Mouse (Mus musculus) liver, embryonic 16.5 days (tissue): ENCODE data around the gene Gm14147. TPM values are rescaled to one million over a fixed set of nuclear protein-coding genes. Genes with fewer than 3 reads are reported as not detected.
"Not testable (repeated sequence)": the region's sequence is repeated elsewhere in the genome, so short reads cannot be mapped to it uniquely, and the experiment has no call there.

Experiments used
- ATAC-seq: fragments of 200-750 bp; cut with Nextera tagmentation; 2 replicates; pipeline ENCODE4 v1.8.0; 2017; ENCODE audit warnings: low read depth, mild to moderate bottlenecking, moderate number of reproducible peaks, moderate library complexity
- H3K27ac ChIP-seq: fragments of 300-500 bp; sonication (generic); 2 replicates; pipeline ENCODE4 v1.5.1; 2014; ENCODE audit warnings: mild to moderate bottlenecking, low read length
- H3K27me3 ChIP-seq: fragments of 300-500 bp; sonication (generic); 2 replicates; pipeline ENCODE4 v1.6.1; 2014; ENCODE audit warnings: low read depth, low read length, mixed read lengths; ENCODE audit not compliant: control insufficient read depth, insufficient read depth
- H3K36me3 ChIP-seq: fragments of 300-500 bp; sonication (generic); 2 replicates; pipeline ENCODE4 v1.6.1; 2014; ENCODE audit warnings: mild to moderate bottlenecking; ENCODE audit not compliant: control insufficient read depth, insufficient read depth
- H3K4me1 ChIP-seq: fragments of 300-500 bp; sonication (generic); 2 replicates; pipeline ENCODE4 v1.6.1; 2014; ENCODE audit warnings: low read depth, low read length, mixed read lengths; ENCODE audit not compliant: control insufficient read depth
- H3K4me2 ChIP-seq: fragments of 300-500 bp; sonication (generic); 2 replicates; pipeline ENCODE4 v1.6.1; 2014; ENCODE audit warnings: low read depth, low read length, mixed read lengths
- H3K4me3 ChIP-seq: fragments of 300-500 bp; sonication (generic); 2 replicates; pipeline ENCODE4 v1.5.1; 2014; ENCODE audit warnings: low read depth, mild to moderate bottlenecking, low read length
- H3K9ac ChIP-seq: fragments of 300-500 bp; sonication (generic); 2 replicates; pipeline ENCODE4 v1.6.1; 2014; ENCODE audit warnings: low read depth, low read length
- H3K9me3 ChIP-seq: fragments of 300-500 bp; sonication (generic); replicated peaks from 2 replicates; pipeline ENCODE4 v1.6.1; 2016; ENCODE audit warnings: low read length; ENCODE audit not compliant: control insufficient read depth
- WGBS: fragments of 180-500 bp; shearing (Covaris S2); extraction: QIAGEN DNeasy Blood & Tissue Kit; methylation state at CpG from one replicate; pipeline ENCODE4 v1.1.7; 2014; ENCODE audit not compliant: insufficient replicate concordance; 5-methylcytosine and 5-hydroxymethylcytosine counted together
- polyA plus RNA-seq: library from polyadenylated mRNA; unstranded; fragments of >200 nt; fragmentation: Nextera tagmentation; extraction: Ambion mirVana; gene quantifications from 2 replicates; pipeline ENCODE4 v1.2.1, GENCODE M21; 2015

Gene Gm14147
- not detected in 2 replicates for polyA plus RNA-seq

DNA sequence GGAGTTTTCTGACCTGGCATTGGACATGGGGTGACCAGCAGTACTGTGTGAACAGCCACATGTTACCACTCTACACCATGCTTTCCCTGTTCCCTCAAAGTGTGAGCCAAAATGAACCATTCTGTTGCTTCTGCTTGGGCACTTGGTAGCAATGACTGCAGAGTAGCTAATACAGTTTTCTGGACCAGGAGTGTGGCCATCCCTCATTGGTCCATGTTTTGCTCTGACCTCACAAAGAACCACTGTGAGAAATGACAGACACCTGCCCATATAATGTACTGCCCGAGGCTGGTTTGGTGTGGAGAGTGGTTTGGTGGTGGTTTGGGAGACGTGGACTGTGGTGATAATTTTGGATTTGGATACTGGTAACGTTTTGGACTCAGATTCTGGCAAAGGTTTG lies at the start of gene Gm14147:
Gm14147 (plus strand) TSS at position 301 of the 400 bp plus-strand sequence.
- not testable (repeated sequence) for H3K4me3 ChIP-seq, ATAC-seq, H3K9me3 ChIP-seq, H3K4me1 ChIP-seq, H3K36me3 ChIP-seq, H3K4me2 ChIP-seq, H3K27ac ChIP-seq, H3K27me3 ChIP-seq, H3K9ac ChIP-seq
- no CpG with 5 or more reads among the region's 3 CpGs for WGBS

DNA sequence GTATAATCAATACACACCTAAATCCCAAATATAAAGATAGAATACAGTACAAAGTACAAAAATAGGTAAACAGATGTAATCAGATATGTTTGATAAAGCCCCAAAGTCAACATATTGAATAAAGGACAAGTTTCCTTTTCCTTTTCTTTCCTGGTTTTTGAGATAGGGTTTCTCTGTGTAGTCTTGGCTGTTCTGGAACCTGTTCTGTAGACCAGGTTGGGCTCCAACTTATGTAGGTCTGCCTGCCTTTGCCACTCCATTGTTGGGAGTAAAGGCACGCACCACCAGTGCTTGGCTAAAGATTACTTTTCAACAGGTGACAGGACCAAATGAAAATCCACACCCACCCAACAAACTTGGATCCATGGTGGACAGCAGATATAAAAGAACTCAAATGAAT lies 41.4 kb upstream of the Gm14147 start:
- H3K4me2 ChIP-seq = no peak overlapping the region
- no peak overlapping the region for H3K4me3 ChIP-seq
- H3K9ac ChIP-seq = no peak overlapping the region
- H3K27ac ChIP-seq = no peak overlapping the region
- no peaks in the 10 kb centered on the region for H3K4me1 ChIP-seq
- H3K36me3 ChIP-seq = no peaks in the 10 kb centered on the region
- no peaks in the 10 kb centered on the region for H3K27me3 ChIP-seq
- ATAC-seq = no peak
- 79% methylated on average over 1 of the region's 1 CpGs for WGBS
- H3K9me3 ChIP-seq = no peaks in the 10 kb centered on the region

DNA sequence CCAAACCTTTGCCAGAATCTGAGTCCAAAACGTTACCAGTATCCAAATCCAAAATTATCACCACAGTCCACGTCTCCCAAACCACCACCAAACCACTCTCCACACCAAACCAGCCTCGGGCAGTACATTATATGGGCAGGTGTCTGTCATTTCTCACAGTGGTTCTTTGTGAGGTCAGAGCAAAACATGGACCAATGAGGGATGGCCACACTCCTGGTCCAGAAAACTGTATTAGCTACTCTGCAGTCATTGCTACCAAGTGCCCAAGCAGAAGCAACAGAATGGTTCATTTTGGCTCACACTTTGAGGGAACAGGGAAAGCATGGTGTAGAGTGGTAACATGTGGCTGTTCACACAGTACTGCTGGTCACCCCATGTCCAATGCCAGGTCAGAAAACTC lies 5.8 kb upstream of the Gm14147 start, which contains the start of gene Gm14151:
Gm14151 (minus strand) TSS at position 101 of the 400 bp plus-strand sequence.
- H3K4me2 ChIP-seq, H3K27ac ChIP-seq, H3K36me3 ChIP-seq, H3K9me3 ChIP-seq, H3K9ac ChIP-seq, ATAC-seq, H3K27me3 ChIP-seq, H3K4me1 ChIP-seq, H3K4me3 ChIP-seq: not testable (repeated sequence)
- no CpG with 5 or more reads among the region's 3 CpGs for WGBS

Other genes starting within 250 kb of the Gm14147 start
- gene Abhd12, start 193.5 kb upstream of the Gm14147 start, polyA plus RNA-seq = 18.3 and 19.0 TPM in 2 replicates
- gene Gins1, start 192.8 kb upstream of the Gm14147 start, polyA plus RNA-seq = 24.4 and 29.1 TPM in 2 replicates
- 12.4 and 13.1 TPM in 2 replicates for gene Ninl, start 58.9 kb upstream of the Gm14147 start, polyA plus RNA-seq
- 47.7 and 60.8 TPM in 2 replicates for gene Nanp, start 58.8 kb upstream of the Gm14147 start, polyA plus RNA-seq
- not detected in 2 replicates for gene Gm14151, start 5.9 kb upstream of the Gm14147 start, polyA plus RNA-seq